Mouse (Mus musculus): Measurements from ENCODE around the gene Kalrn. TPM values are rescaled to one million over a fixed set of nuclear protein-coding genes. Genes with fewer than 3 reads are reported as not detected.

The Kalrn gene
- polyA plus RNA-seq, 1 experiment from 2014 or later, result 38.5 TPM

GRCm38 (mm10) chr16:34267751-34268150 is 305.6 kb downstream of the Kalrn start:
- ATAC-seq, result no peak
- H3K4me3 ChIP-seq (replicated peaks), result no peak overlapping the region
- no peak overlapping the region for H3K27ac ChIP-seq

GRCm38 (mm10) chr16:34264671-34265070 is 308.7 kb downstream of the Kalrn start:
- H3K4me2 ChIP-seq (replicated peaks), result no peak overlapping the region
- no peak for ATAC-seq
- no peaks in the 10 kb centered on the region for H3K9me3 ChIP-seq
- H3K4me3 ChIP-seq (replicated peaks), result no peak overlapping the region
- WGBS, result 88% methylated on average over 3 of the region's 3 CpGs
- H3K27me3 ChIP-seq, result no peaks in the 10 kb centered on the region
- no peak overlapping the region for H3K27ac ChIP-seq
- no peak overlapping the region for H3K9ac ChIP-seq (replicated peaks)
- H3K4me1 ChIP-seq (replicated peaks), result peaks cover 44% of the 10 kb centered on the region
- H3K36me3 ChIP-seq, result no peaks in the 10 kb centered on the region

More at GRCm38 (mm10) chr16:34267751-34268150, 305.6 kb downstream of the Kalrn start:
- Histone ChIP-seq H3K27me3 (no peaks in the 10 kb centered on the region), H3K4me1 (replicated peaks) (peaks cover 22% of the 10 kb centered on the region), H3K4me2 (replicated peaks) (no peak overlapping the region), H3K9ac (replicated peaks) (no peak overlapping the region), H3K36me3 (no peaks in the 10 kb centered on the region), H3K9me3 (no peaks in the 10 kb centered on the region)
- 100% methylated on average over 1 of the region's 1 CpGs for WGBS

GRCm38 (mm10) chr16:34262731-34263460 is 310.4 kb downstream of the Kalrn start:
- Histone ChIP-seq H3K4me1 (replicated peaks) (peaks cover 48% of the 10 kb centered on the region), H3K4me3 (replicated peaks) (no peak overlapping the region), H3K4me2 (replicated peaks) (peak overlapping the region; percentile 11; the same call in 1 of the 2 replicates), H3K27ac (peak overlapping the region; percentile 37; the same call in 1 of the 2 replicates), H3K9ac (replicated peaks) (0 out of 2 replicates have a peak overlapping the region, but pooled peaks have one; percentile 20), H3K9me3 (no peaks in the 10 kb centered on the region), H3K27me3 (no peaks in the 10 kb centered on the region), H3K36me3 (no peaks in the 10 kb centered on the region)
- WGBS, result 63% methylated on average over 22 of the region's 22 CpGs
- ATAC-seq, result peak; percentile 65

- peak; percentile 81 for ATAC-seq
- Histone ChIP-seq H3K4me1 (replicated peaks) (peaks cover 53% of the 10 kb centered on the region), H3K4me3 (replicated peaks) (no peak overlapping the region), H3K27ac (peak overlapping the region; percentile 52), H3K9me3 (no peaks in the 10 kb centered on the region), H3K9ac (replicated peaks) (no peak overlapping the region), H3K36me3 (peaks cover 2% of the 10 kb centered on the region; the same call in 1 of the 2 replicates), H3K27me3 (no peaks in the 10 kb centered on the region), H3K4me2 (replicated peaks) (no peak overlapping the region)
- WGBS, result 19% methylated on average over 10 of the region's 10 CpGs
Observed at GRCm38 (mm10) chr16:34260971-34261924, 312.1 kb downstream of the Kalrn start.

- Histone ChIP-seq H3K4me3 (replicated peaks) (no peak overlapping the region), H3K4me1 (replicated peaks) (peaks cover 44% of the 10 kb centered on the region), H3K27ac (peak overlapping the region; percentile 88), H3K36me3 (peaks cover 32% of the 10 kb centered on the region), H3K9me3 (no peaks in the 10 kb centered on the region), H3K27me3 (no peaks in the 10 kb centered on the region), H3K9ac (replicated peaks) (no peak overlapping the region), H3K4me2 (replicated peaks) (no peak overlapping the region)
- ATAC-seq, result peak; percentile 70
- 30% methylated on average over 2 of the region's 2 CpGs for WGBS
Observed at GRCm38 (mm10) chr16:34254646-34255022, 318.7 kb downstream of the Kalrn start.

- Histone ChIP-seq H3K9me3 (no peaks in the 10 kb centered on the region; the same call in 1 of the 2 replicates), H3K4me1 (replicated peaks) (peaks cover 41% of the 10 kb centered on the region), H3K36me3 (peaks cover 35% of the 10 kb centered on the region), H3K4me3 (replicated peaks) (no peak overlapping the region), H3K27ac (peak overlapping the region; percentile 88), H3K9ac (replicated peaks) (peak overlapping the region; percentile 28; the same call in 1 of the 2 replicates), H3K4me2 (replicated peaks) (no peak overlapping the region), H3K27me3 (no peaks in the 10 kb centered on the region)
- 61% methylated on average over 4 of the region's 4 CpGs for WGBS
- ATAC-seq, result peak; percentile 88
Observed at GRCm38 (mm10) chr16:34254002-34254645, 319.2 kb downstream of the Kalrn start.

GRCm38 (mm10) chr16:34252670-34253069 is 320.7 kb downstream of the Kalrn start:
- ATAC-seq, result no peak
- Histone ChIP-seq H3K9ac (replicated peaks) (no peak overlapping the region), H3K4me2 (replicated peaks) (no peak overlapping the region), H3K4me3 (replicated peaks) (no peak overlapping the region), H3K36me3 (peaks cover 41% of the 10 kb centered on the region), H3K4me1 (replicated peaks) (peaks cover 41% of the 10 kb centered on the region), H3K27me3 (no peaks in the 10 kb centered on the region), H3K9me3 (no peaks in the 10 kb centered on the region; the same call in 1 of the 2 replicates), H3K27ac (0 out of 2 replicates have a peak overlapping the region, but pooled peaks have one; percentile 88)
- WGBS, result 95% methylated on average over 3 of the region's 3 CpGs

- H3K4me3 ChIP-seq (replicated peaks), result no peak overlapping the region
- no peak for ATAC-seq
- H3K9ac ChIP-seq (replicated peaks), result no peak overlapping the region
- WGBS, result 46% methylated on average over 4 of the region's 4 CpGs
- peaks cover 42% of the 10 kb centered on the region for H3K36me3 ChIP-seq
- peaks cover 6% of the 10 kb centered on the region for H3K4me1 ChIP-seq (replicated peaks)
- H3K4me2 ChIP-seq (replicated peaks), result no peak overlapping the region
- no peak overlapping the region for H3K27ac ChIP-seq
- no peaks in the 10 kb centered on the region; the same call in 1 of the 2 replicates for H3K9me3 ChIP-seq
- H3K27me3 ChIP-seq, result no peaks in the 10 kb centered on the region
Observed at GRCm38 (mm10) chr16:34248256-34248655, 325.1 kb downstream of the Kalrn start.

- WGBS, result 97% methylated on average over 16 of the region's 16 CpGs
- Histone ChIP-seq H3K9me3 (no peaks in the 10 kb centered on the region), H3K27me3 (no peaks in the 10 kb centered on the region), H3K27ac (no peak overlapping the region), H3K4me1 (replicated peaks) (no peaks in the 10 kb centered on the region), H3K36me3 (peaks cover 52% of the 10 kb centered on the region), H3K9ac (replicated peaks) (no peak overlapping the region), H3K4me3 (replicated peaks) (no peak overlapping the region), H3K4me2 (replicated peaks) (no peak overlapping the region)
- no peak for ATAC-seq
Observed at GRCm38 (mm10) chr16:34241936-34242729, 331.2 kb downstream of the Kalrn start.

GRCm38 (mm10) chr16:34239618-34240017 is 333.7 kb downstream of the Kalrn start:
- H3K4me2 ChIP-seq (replicated peaks), result no peak overlapping the region
- no peak for ATAC-seq
- no peak overlapping the region for H3K27ac ChIP-seq
- 91% methylated on average over 4 of the region's 4 CpGs for WGBS
- peaks cover 57% of the 10 kb centered on the region for H3K36me3 ChIP-seq
- H3K4me3 ChIP-seq (replicated peaks), result no peak overlapping the region
- H3K9ac ChIP-seq (replicated peaks), result no peak overlapping the region
- no peaks in the 10 kb centered on the region for H3K27me3 ChIP-seq
- peaks cover 3% of the 10 kb centered on the region; the same call in 1 of the 2 replicates for H3K4me1 ChIP-seq (replicated peaks)
- no peaks in the 10 kb centered on the region for H3K9me3 ChIP-seq
